Mouse (Mus musculus): ENCODE measurements around the gene Slc26a3. TPM values are rescaled to one million over a fixed set of nuclear protein-coding genes. Genes with fewer than 3 reads are reported as not detected.

Slc26a3 gene
- polyA plus RNA-seq, 1 experiment from 2014 or later: 12.5 TPM

- H3K27ac ChIP-seq: no peak overlapping the region
- H3K4me3 ChIP-seq (replicated peaks): no peak overlapping the region
- H3K9me3 ChIP-seq: no peaks in the 10 kb centered on the region
- no peaks in the 10 kb centered on the region for H3K27me3 ChIP-seq (replicated peaks)
- H3K9ac ChIP-seq: no peak overlapping the region
- no peak overlapping the region for H3K4me2 ChIP-seq (replicated peaks)
- no peak for ATAC-seq
- H3K36me3 ChIP-seq: no peaks in the 10 kb centered on the region
- WGBS: 57% methylated on average over 4 of the region's 4 CpGs
- H3K4me1 ChIP-seq (replicated peaks): peaks cover 11% of the 10 kb centered on the region
Observed at GRCm38 (mm10) chr12:31501266-31501665, 110.6 kb downstream of the Slc26a3 start.

DNA sequence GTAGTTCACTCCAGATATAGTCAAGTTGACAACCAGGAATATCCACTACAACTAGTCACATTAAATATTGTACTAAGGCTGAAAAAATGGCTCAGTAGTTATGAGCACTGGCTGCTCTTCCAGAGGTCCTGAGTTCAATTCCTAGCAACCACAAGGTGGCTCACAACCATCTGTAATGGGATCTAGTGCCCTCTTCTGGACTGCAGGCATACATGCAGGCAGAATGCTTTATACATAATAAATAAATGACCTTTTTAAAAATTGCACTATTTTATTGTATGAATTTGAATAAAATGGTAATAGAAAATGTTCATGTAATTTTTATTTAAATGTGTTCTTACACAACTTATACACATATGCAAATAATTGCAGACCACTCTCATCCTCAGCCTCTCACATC lies 112.5 kb downstream of the Slc26a3 start:
- Histone ChIP-seq H3K36me3 (no peaks in the 10 kb centered on the region), H3K4me2 (replicated peaks) (no peak overlapping the region), H3K9me3 (no peaks in the 10 kb centered on the region), H3K27ac (no peak overlapping the region), H3K27me3 (replicated peaks) (no peaks in the 10 kb centered on the region), H3K9ac (no peak overlapping the region), H3K4me3 (replicated peaks) (no peak overlapping the region), H3K4me1 (replicated peaks) (0 out of 2 replicates have a peak, but pooled peaks cover 7% of the 10 kb centered on the region)
- ATAC-seq: no peak

GRCm38 (mm10) chr12:31507718-31508364 lies 117.2 kb downstream of the Slc26a3 start:
- Histone ChIP-seq H3K36me3 (no peaks in the 10 kb centered on the region), H3K27ac (no peak overlapping the region), H3K9ac (no peak overlapping the region), H3K4me2 (replicated peaks) (no peak overlapping the region), H3K9me3 (no peaks in the 10 kb centered on the region), H3K4me1 (replicated peaks) (no peaks in the 10 kb centered on the region), H3K4me3 (replicated peaks) (no peak overlapping the region), H3K27me3 (replicated peaks) (no peaks in the 10 kb centered on the region)
- WGBS: 40% methylated on average over 6 of the region's 6 CpGs
- no peak for ATAC-seq

DNA sequence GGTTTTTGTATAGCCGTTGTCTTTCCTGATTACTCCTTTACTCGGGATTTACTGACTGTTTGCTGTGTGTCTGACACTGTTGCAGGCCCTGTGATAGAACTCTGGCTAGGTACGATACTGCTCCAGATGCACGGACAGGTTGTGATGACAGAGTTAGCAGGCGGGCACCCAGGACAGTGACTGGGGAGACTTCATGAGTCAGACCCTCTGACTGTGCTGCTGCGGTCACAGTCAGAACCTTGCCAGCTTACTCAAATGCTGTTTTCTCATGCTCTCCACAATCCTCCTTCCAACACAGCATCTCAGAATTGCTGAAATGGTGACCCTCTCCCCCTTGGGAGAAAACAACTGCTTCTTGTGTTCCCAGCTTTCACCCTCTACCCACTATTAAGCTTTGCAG lies 117.8 kb downstream of the Slc26a3 start:
- no peaks in the 10 kb centered on the region for H3K27me3 ChIP-seq (replicated peaks)
- no peak overlapping the region for H3K27ac ChIP-seq
- ATAC-seq: no peak
- no peaks in the 10 kb centered on the region for H3K36me3 ChIP-seq
- no peaks in the 10 kb centered on the region for H3K4me1 ChIP-seq (replicated peaks)
- no peak overlapping the region for H3K4me3 ChIP-seq (replicated peaks)
- H3K9me3 ChIP-seq: no peaks in the 10 kb centered on the region
- H3K9ac ChIP-seq: no peak overlapping the region
- WGBS: 78% methylated on average over 6 of the region's 6 CpGs
- no peak overlapping the region for H3K4me2 ChIP-seq (replicated peaks)

GRCm38 (mm10) chr12:31511218-31511617 lies 120.5 kb downstream of the Slc26a3 start:
- no peak for ATAC-seq
- WGBS: 65% methylated on average over 4 of the region's 5 CpGs
- no peak overlapping the region for H3K27ac ChIP-seq
- no peak overlapping the region for H3K9ac ChIP-seq
- H3K4me2 ChIP-seq (replicated peaks): no peak overlapping the region
- H3K4me1 ChIP-seq (replicated peaks): no peaks in the 10 kb centered on the region
- no peaks in the 10 kb centered on the region for H3K9me3 ChIP-seq
- no peaks in the 10 kb centered on the region for H3K36me3 ChIP-seq
- no peak overlapping the region for H3K4me3 ChIP-seq (replicated peaks)
- no peaks in the 10 kb centered on the region for H3K27me3 ChIP-seq (replicated peaks)

GRCm38 (mm10) chr12:31512634-31513411 lies 122.2 kb downstream of the Slc26a3 start:
- 68% methylated on average over 14 of the region's 14 CpGs for WGBS
- H3K9me3 ChIP-seq: no peaks in the 10 kb centered on the region
- H3K27ac ChIP-seq: no peak overlapping the region
- no peak overlapping the region for H3K4me2 ChIP-seq (replicated peaks)
- no peaks in the 10 kb centered on the region for H3K36me3 ChIP-seq
- H3K27me3 ChIP-seq (replicated peaks): no peaks in the 10 kb centered on the region
- peak; percentile 80 for ATAC-seq
- H3K9ac ChIP-seq: no peak overlapping the region
- no peaks in the 10 kb centered on the region for H3K4me1 ChIP-seq (replicated peaks)
- H3K4me3 ChIP-seq (replicated peaks): no peak overlapping the region

DNA sequence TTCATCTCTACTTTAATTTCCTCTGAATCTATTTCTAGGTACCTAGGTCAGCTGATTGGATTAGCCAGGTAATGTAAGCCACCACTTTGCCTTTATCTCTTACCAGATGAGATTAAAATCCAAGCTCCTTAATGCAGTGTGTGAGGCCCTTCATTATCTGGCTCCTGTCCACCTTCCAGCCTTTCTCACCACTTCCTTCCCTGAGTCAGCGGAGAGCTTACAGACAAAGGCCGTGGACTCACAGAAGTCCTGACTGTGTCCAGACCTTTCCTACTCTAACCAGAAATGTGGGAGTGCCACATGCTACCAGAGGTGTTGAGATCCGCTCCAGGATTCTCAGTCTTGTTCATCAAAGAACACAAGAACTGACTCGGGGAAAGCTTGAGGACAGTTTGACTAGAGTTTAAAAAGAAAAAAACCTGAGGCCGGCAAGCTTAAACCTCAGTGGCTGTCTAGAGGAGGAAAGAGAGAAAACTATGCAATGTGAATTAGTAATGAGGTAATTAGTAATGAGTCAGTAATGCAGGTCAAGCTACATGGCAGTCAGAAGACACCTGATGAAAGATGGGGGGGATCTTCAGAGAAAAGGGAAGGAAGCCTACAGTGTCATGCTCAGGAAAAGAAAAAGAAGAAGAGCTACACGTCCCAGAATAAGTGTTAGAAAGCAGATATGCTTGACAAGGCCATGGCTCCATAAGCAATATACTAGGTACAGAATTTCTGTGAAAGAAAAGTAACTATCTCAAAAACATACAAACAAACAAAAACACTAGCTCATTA lies 123.2 kb downstream of the Slc26a3 start:
- Histone ChIP-seq H3K27me3 (replicated peaks) (no peaks in the 10 kb centered on the region), H3K4me1 (replicated peaks) (no peaks in the 10 kb centered on the region), H3K27ac (no peak overlapping the region), H3K9me3 (no peaks in the 10 kb centered on the region), H3K36me3 (no peaks in the 10 kb centered on the region), H3K9ac (no peak overlapping the region), H3K4me2 (replicated peaks) (no peak overlapping the region), H3K4me3 (replicated peaks) (no peak overlapping the region)
- no peak for ATAC-seq
- WGBS: 65% methylated on average over 6 of the region's 6 CpGs

DNA sequence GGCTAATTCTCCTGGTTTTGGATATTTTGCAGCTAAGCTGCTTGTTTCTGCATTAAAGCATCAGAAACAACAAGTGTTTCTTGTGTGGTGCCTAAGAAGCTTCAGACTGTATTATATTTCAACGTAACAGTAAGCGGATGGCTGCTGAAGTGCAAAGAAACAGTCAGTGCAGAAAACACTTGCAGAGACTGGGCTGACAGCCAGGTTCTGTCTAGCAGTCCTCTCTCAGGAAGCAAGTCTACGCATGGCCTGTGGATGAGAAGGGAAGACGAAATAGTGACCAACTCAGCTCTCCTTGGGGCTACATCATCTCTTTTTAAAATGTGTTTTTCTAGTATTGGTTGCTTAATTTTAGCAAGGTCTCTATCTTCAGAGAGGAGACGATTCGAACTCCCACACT lies 129.4 kb downstream of the Slc26a3 start:
- 65% methylated on average over 6 of the region's 6 CpGs for whole genome bisulfite sequencing
- ATAC-seq: no peak

GRCm38 (mm10) chr12:31521371-31521770 lies 130.7 kb downstream of the Slc26a3 start:
- H3K4me3 ChIP-seq (replicated peaks): no peak overlapping the region
- no peaks in the 10 kb centered on the region for H3K27me3 ChIP-seq (replicated peaks)
- no peaks in the 10 kb centered on the region for H3K9me3 ChIP-seq
- H3K36me3 ChIP-seq: no peaks in the 10 kb centered on the region
- no peaks in the 10 kb centered on the region for H3K4me1 ChIP-seq (replicated peaks)
- no peak overlapping the region for H3K4me2 ChIP-seq (replicated peaks)
- WGBS: 74% methylated on average over 3 of the region's 3 CpGs
- no peak overlapping the region for H3K9ac ChIP-seq
- H3K27ac ChIP-seq: no peak overlapping the region
- ATAC-seq: no peak

More for the DNA sequence above, 129.4 kb downstream of the Slc26a3 start:
- Histone ChIP-seq H3K27ac (no peak overlapping the region), H3K9ac (no peak overlapping the region), H3K36me3 (no peaks in the 10 kb centered on the region), H3K4me1 (replicated peaks) (no peaks in the 10 kb centered on the region), H3K4me2 (replicated peaks) (no peak overlapping the region), H3K9me3 (no peaks in the 10 kb centered on the region), H3K4me3 (replicated peaks) (no peak overlapping the region), H3K27me3 (replicated peaks) (no peaks in the 10 kb centered on the region)

Other genes starting within 250 kb of the Slc26a3 start
- not detected in 2 replicates for gene Gm6993, start 150.1 kb upstream of the Slc26a3 start, polyA plus RNA-seq (2015; fragmentation: Nextera tagmentation; extraction: Ambion mirVana)
- 73.5 and 81.3 TPM in 2 replicates for gene Lamb1, start 125.6 kb upstream of the Slc26a3 start, polyA plus RNA-seq (2015; fragmentation: Nextera tagmentation; extraction: Ambion mirVana)
- 142 and 171 TPM in 2 replicates for gene Dld, start 39.4 kb upstream of the Slc26a3 start, polyA plus RNA-seq (2015; fragmentation: Nextera tagmentation; extraction: Ambion mirVana)
- gene Cbll1, start 108.7 kb downstream of the Slc26a3 start, polyA plus RNA-seq (2015; fragmentation: Nextera tagmentation; extraction: Ambion mirVana): 13.9 TPM in 2 replicates
- gene Slc26a4, start 169.1 kb downstream of the Slc26a3 start, polyA plus RNA-seq (2015; fragmentation: Nextera tagmentation; extraction: Ambion mirVana): 0.16 and 0.24 TPM in 2 replicates
- 34.1 and 41.7 TPM in 2 replicates for gene Bcap29, start 243.8 kb downstream of the Slc26a3 start, polyA plus RNA-seq (2015; fragmentation: Nextera tagmentation; extraction: Ambion mirVana)

All from intestine, embryonic 15.5 days (tissue).